Mouse (Mus musculus) layer of hippocampus, adult 18-20 months (tissue): ENCODE results near the gene Mthfsd. TPM values are rescaled to one million over a fixed set of nuclear protein-coding genes. Genes with fewer than 3 reads are reported as not detected.
A peak's percentile ranks its signal among the peaks of the same experiment; 100 is the strongest.

Source experiments
- DNase-seq, 2 experiments: peaks; one replicate each; pipeline ENCODE4 v3.0.0; 2022; ENCODE audit warnings: low spot score in 2 of 2
- microRNA-seq, 2 experiments: library from miRNA; unstranded; fragments of <30 nt; microRNA quantifications; one replicate each; pipeline ENCODE4 v1.2.0; 2021
- total RNA-seq, 2 experiments: library from RNA; stranded (reverse); gene quantifications; 2 replicates each; pipeline ENCODE4 v1.2.3; 2021

Mthfsd gene
- total RNA-seq, 2 experiments from 2014 or later, result 36.6 to 37.2 TPM

DNA sequence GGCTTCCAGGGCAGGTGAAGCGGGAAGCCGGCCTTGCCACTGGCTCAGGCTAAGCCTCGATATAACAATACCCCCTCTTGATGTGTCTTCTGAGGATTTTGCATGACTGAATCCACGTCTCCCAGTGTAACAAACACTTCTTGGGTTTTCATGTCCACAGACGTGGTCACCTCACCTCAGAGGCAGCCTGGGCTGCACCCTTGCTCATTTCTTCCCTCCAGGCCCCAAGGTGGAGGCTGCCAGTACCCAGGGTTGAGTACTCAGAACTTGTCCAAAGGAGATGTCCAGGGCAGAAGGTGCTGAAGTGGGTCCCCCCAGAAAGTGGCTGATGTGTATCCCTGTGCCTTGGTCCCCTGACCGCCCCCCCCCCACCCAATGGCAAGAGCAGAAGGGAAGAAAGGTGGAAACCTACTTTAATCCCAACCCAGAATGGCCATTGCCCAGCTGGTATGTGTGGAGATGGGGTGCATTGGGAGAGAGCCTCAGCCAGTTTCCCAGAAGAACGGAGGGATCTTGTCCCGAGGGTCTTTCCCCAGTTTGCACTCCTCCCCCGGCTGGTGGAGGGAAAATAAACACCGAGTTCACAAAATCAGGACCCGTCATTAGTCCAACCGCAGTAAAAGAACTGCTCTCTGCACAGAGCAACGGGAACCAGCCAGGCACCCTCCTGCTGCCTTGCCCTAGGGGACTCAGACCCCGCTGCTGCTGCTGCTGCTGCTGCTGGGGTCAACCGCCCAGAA is 33.9 kb downstream of the Mthfsd start:
- DNase-seq, result no peak

DNA sequence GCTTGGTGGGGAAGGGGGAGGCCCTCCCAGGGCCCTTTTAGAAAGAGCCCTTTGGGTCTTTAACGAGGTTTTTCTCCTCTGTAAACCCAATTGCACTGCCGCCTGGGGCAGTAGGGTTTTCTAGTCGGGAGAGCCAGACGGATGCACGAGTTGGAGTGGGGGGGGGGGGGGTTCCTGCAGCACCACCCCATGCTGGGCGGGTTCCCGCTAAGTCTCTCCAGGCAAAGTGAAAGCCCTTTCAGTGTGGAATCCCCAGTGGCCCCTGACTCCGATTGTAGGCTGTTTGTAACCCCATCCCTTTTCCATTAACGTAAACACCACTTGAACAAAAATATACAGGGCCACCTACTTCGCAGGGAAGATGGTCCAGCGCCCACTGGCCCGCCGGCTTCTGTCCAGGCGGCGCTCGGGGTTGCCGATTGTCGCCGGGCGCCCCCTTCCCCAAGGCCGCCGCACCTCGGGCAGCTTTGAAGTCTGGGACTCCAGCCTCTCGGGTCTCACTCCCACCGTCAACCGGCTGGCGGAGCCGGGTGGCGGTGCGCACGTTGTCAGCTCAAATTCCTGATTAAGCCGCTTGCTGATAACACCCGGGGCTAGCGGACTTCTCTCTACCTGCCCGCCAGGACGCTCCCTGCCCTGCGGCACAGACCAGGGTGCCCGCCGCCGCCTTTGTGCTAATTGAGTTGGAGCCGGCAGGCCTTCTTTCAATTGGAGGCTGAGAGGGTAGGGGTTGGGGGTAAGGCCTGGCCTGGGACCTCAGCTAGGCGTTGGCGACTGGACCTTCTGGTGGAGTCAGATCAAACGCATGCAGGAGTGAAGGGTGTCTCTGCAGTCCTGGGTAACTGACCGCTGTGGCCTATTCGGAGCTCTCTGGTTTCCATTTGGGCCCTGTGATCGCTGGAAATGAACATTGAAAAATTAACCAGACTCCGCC is 34.8 kb downstream of the Mthfsd start:
- DNase-seq, result no peak

DNA sequence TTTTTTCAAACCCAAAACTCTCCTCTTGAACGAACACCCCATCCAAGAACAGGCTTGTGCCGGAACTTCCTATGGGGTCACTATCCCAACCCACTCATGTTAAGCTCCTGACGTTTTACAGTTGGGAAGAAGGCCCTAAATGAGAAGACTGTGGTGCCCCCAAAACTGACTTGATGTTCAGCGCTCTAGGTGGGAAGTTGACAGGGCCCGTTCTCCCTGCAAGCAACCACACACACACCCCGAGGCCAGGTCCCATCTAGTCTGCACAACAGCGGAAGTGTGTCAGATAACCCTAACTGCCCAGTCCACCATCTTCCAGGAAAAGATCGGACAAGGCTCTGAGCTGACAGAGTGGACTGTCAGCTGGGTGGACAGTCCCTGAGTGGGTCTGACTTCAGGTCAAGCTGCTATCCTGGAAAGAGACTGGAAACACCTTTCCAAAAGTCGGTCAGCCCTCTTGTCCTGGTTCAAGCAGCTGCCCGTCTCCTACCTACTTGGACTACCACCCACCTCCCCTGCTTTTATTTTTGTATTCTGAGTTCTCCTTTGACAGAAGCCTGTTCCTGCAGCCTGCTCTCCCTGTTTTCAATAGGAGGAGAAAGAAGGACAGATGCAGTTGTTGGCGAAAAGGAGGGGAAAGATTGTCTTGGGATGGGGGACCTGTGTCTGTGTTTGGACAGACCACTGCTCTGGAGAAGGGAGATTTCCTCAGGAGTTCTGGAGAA is 35.6 kb downstream of the Mthfsd start:
- no peak for DNase-seq

DNA sequence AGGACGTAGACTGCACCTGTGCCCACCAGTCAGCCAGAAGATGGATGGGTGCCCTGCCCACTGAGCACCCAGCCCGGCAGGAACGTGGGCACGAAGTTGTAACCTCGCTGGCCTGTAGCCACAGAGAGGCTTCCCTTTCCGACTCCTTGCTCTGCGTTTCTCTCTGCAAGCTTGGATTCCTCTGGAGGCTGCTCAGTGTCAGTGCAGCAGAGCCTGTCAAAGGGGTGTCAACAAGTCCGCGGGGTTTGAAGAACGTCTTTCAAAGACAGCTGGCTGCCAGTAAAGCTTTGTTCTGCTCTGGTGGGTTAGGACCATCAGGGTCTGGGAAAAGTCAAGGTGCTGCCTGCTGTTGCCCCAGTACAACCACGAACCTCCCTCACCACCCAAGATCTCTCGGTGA is 36.7 kb downstream of the Mthfsd start:
- DNase-seq, result no peak

DNA sequence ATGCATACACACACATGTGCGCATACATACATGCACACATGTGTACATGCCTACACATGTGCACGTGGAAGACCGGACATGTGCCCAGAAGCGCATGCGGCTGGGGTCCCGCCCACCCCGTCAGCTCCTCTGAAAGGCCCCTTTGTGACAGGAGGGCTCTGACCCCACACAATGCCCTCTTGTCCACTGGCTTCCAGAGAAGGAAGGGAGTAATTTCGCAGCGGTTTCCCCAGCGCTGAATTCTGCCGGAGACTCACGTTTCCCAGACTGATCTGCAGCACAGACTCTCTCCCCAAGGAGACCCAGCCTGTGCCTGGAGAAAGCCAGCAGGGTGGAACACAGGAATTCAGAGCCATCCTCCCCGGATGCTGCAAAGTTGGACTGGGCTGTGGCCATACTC is 44.5 kb downstream of the Mthfsd start:
- no peak for DNase-seq

DNA sequence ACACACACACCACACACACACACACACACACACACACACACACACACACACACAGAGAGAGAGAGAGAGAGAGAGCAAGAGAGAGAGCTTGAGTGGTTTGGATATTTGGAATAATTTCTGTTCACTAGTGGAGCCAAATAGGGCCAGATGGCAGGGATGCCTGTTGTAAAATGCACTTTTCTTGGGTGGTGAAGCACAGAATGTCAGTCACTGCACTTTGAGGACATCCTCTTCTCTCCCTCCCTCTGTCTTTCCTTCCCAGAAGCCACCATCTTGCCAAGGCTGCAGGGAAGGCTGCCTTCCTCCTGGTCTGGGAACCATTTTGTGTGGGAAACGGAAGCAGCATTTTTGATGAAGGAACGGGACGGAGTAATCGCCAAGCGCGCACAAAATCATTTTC is 45.7 kb downstream of the Mthfsd start:
- DNase-seq, result peak; percentile 22 to 72

DNA sequence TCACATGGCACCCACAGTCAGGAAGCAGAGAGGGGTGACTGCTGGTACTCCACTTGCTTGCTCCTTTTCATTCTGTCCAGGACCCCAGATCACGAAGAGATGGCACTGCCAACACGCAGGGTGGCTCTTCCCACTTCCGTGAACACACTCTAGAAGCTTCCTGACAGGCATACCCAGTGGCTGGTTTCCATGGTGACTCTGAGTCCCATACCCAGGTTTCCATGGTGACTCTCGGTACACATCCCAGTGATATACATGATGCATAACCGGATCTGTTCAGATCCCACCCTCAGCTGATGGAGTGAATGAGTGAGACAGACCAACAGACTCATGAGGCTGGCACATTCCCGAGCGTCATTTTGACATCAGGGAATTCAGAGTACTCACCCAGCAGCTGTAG is 49.1 kb downstream of the Mthfsd start:
- peak; percentile 21 to 57 for DNase-seq

DNA sequence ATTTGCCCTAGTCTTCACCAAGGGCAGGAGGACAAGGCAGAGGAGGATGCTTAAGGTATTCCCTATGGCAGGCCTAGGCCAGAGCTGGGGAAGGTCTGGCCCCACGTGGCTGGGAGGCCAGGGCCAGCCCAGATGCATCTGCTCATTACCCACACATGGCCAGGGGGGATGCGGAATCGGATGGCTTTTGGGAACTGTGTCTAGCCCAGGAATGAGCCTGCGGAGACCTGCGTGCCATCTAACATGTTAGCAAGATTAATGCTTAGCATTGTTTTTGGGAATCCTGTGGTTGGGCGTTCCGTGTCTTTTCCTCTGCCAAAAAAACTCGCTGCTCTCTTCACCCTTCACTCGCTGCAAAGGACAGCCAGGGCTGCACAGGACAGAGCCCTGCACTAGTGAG is 50.1 kb downstream of the Mthfsd start:
- DNase-seq, result no peak

DNA sequence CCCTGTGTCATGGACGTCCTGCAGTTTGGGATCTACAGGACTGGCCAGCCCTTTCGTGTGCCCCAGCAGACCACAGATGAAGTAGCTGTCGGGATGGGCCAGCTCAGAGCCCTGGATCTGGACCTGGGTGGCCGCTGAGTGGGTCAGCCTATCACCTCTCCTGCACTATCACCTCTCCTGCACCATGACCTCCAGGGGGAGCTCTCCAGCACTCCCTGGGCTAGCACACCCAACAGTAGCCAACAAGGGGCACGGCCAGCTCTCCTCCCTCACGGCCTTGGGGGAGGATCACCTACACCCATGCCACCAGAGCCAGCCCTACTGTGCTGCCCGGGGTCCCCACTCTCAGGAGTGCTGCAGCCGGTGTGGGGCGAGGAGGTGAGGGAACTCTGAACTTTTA is 60.8 kb downstream of the Mthfsd start:
- DNase-seq, result no peak

DNA sequence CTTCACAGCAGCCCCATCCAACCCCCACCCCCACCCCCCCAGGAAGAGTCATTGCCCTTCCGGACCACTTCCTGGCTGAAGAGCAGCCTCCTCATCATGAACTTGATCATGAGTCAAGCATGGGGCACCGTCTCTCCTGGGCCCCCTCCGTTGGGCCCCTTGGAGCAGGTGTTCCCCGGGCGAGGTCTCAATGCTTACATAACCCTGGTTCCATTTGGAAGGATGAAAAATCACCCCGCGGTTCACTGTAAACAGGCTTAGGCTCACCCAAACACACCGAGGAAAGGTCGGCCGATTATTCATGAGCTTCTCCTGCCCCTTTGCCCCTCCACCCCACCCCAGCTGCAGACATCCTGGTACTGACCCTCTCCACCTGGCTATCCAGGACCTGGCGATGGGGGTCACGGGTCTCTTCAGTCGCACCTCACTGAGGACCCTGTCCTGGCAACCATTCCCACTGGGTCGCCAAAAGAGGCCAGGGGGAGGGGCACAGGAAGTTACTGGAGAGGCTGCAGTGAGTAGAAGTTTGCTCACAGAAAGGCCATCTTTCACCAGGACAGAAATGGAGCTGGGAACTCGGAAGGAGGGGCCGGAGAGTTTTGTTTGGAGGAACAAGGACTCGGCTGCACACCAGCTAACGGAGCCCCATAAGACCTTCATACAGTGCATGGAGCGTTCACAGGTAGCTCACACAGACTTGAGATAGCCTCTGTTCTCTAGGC is 64.3 kb downstream of the Mthfsd start:
- DNase-seq, result no peak

Small RNAs within 50 kb of the gene (microRNA-seq; reads per million reads assigned to microRNA genes)
- 0 reads per million in 2 experiments for gene Gm27530

Other genes starting within 250 kb of the Mthfsd start
- gene Foxf1, start 24.0 kb downstream of the Mthfsd start, total RNA-seq, result under 1 TPM; 0.48 to 0.92 TPM
- gene Foxc2, start 7.8 kb upstream of the Mthfsd start, total RNA-seq, result under 1 TPM; 0.69 to 0.96 TPM
- gene Foxl1, start 19.5 kb upstream of the Mthfsd start, total RNA-seq, result not detected